Mouse (Mus musculus) megakaryocyte, embryonic 14.5 days (primary cell): ENCODE results near the gene Nrxn2.

ENCODE experiments used
- FLI1 ChIP-seq: IDR thresholded peaks from 2 replicates; pipeline ENCODE4 v1.6.1; 2012; ENCODE audit warnings: low read length, inconsistent platforms, mixed read lengths
- GATA1 ChIP-seq: IDR thresholded peaks from 3 replicates; pipeline ENCODE4 v1.6.1; 2012; ENCODE audit warnings: mixed read lengths, low read length, inconsistent platforms, borderline replicate concordance

DNA sequence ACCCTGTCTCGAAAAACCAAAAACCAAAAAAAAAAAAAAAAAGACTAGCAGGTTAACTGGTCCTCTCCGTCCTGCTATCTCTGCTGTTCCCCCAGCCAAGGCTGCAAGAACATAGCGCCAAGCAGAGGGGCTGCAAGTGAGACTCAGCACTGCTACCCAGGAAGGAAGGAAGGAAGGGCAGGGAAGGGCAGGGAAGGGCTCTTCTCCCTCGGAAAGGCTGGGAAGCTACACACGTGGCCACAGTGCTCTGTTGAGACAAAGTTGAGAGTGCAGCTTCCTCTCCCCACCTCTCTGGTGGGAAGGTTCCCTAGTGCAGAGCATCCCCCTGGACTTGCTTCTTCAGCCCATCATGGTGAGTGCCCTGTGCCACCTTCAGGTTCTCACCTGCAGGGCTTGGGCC, 53.1 kb downstream of the Nrxn2 start:
- TF ChIP-seq GATA1 (no peak), FLI1 (no peak)
